Mouse (Mus musculus): ENCODE data around the gene Ephb1. TPM values are rescaled to one million over a fixed set of nuclear protein-coding genes. Genes with fewer than 3 reads are reported as not detected.

The Ephb1 gene
- polyA plus RNA-seq, 1 experiment from 2014 or later = 1.7 TPM

DNA sequence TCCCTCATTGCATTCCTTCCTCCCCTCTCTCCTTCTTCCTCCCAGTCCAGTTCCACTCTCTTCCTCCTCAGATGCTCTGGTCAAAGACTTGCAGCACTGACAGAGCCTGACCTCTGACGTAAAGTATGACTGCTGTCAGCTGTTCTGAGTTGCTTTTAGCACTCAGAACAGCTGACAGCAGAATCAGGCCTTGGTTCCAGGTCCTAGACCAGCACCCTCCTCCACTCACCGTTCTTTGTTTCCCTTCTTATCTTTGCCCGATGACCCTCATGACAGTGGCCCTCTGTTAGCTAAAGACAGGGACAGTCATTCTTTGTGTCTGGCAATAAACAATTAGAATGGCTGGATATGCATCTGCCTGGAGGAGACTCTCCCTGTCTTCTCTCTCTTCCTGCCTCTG, 49.7 kb downstream of the Ephb1 start:
- peaks cover 7 to 10% of the 10 kb centered on the region in 2 experiments; a peak in 2 of 4 replicates for H3K4me1 ChIP-seq (ENCODE audit: control insufficient read depth in 2 of 2, insufficient read depth in 2 of 2, low read length in 2 of 2)
- ATAC-seq (ENCODE audit: insufficient number of reproducible peaks, insufficient read depth, low FRiP score, low read depth) = no peak
- 8% methylated on average over 3 of the region's 3 CpGs for WGBS
- no peaks in the 10 kb centered on the region for H3K9me3 ChIP-seq (ENCODE audit: control insufficient read depth, low read length)
- H3K4me3 ChIP-seq (ENCODE audit: control insufficient read depth in 1 of 2, insufficient read depth in 1 of 2, low read depth in 1 of 2, low read length in 2 of 2) = no peak overlapping the region
- no peak overlapping the region for H3K9ac ChIP-seq (ENCODE audit: low read length)
- H3K27ac ChIP-seq (replicated peaks in 1 of 2; ENCODE audit: control insufficient read depth in 1 of 2, insufficient read depth in 1 of 2, low read depth in 2 of 2, low read length in 2 of 2) = no peak overlapping the region
- H3K27me3 ChIP-seq (ENCODE audit: control insufficient read depth, insufficient read depth, low read length) = peaks cover 15% of the 10 kb centered on the region; the same call in 1 of the 2 replicates
- no peak overlapping the region for H3K4me2 ChIP-seq (ENCODE audit: low read length)
- no peaks in the 10 kb centered on the region for H3K36me3 ChIP-seq (ENCODE audit: control insufficient read depth, insufficient read depth, low read length)

GRCm38 (mm10) chr9:102303882-102304281, 50.6 kb downstream of the Ephb1 start:
- H3K4me3 ChIP-seq (ENCODE audit: control insufficient read depth in 1 of 2, insufficient read depth in 1 of 2, low read depth in 1 of 2, low read length in 2 of 2) = no peak overlapping the region
- H3K27me3 ChIP-seq (ENCODE audit: control insufficient read depth, insufficient read depth, low read length) = peaks cover 15% of the 10 kb centered on the region; the same call in 1 of the 2 replicates
- H3K27ac ChIP-seq (replicated peaks in 1 of 2; ENCODE audit: control insufficient read depth in 1 of 2, insufficient read depth in 1 of 2, low read depth in 2 of 2, low read length in 2 of 2) = no peak overlapping the region
- H3K36me3 ChIP-seq (ENCODE audit: control insufficient read depth, insufficient read depth, low read length) = no peaks in the 10 kb centered on the region
- no peak overlapping the region for H3K9ac ChIP-seq (ENCODE audit: low read length)
- peaks cover 7 to 10% of the 10 kb centered on the region in 2 experiments; a peak in 2 of 4 replicates for H3K4me1 ChIP-seq (ENCODE audit: control insufficient read depth in 2 of 2, insufficient read depth in 2 of 2, low read length in 2 of 2)
- no peaks in the 10 kb centered on the region for H3K9me3 ChIP-seq (ENCODE audit: control insufficient read depth, low read length)
- 52% methylated on average over 13 of the region's 13 CpGs for WGBS
- no peak for ATAC-seq (ENCODE audit: insufficient number of reproducible peaks, insufficient read depth, low FRiP score, low read depth)
- H3K4me2 ChIP-seq (ENCODE audit: low read length) = no peak overlapping the region

DNA sequence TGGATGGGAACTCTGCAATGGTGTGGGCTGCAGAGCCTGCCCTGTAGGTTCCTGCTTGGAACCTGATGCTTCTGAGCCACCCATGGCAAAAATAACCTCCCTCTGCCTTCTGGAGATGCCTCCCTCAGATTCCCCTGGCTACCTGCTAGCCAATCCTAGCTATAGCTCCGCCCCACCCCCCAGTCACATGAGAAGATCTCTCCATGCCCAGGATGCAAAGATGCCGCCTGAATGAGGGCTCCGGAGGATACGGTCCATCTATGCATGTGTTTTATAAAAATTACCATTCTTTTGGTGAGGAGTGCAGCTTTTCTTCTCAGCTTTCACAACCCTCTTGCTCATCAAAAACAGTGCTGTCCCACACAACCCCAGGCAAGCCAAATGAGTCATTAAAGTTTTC, 53.5 kb downstream of the Ephb1 start:
- Histone ChIP-seq H3K36me3 (ENCODE audit: control insufficient read depth, insufficient read depth, low read length) (no peaks in the 10 kb centered on the region), H3K4me3 (ENCODE audit: control insufficient read depth in 1 of 2, insufficient read depth in 1 of 2, low read depth in 1 of 2, low read length in 2 of 2) (no peak overlapping the region), H3K9ac (ENCODE audit: low read length) (no peak overlapping the region), H3K4me1 (ENCODE audit: control insufficient read depth in 2 of 2, insufficient read depth in 2 of 2, low read length in 2 of 2) (no peaks in the 10 kb centered on the region; a peak in 1 of 4 replicates), H3K9me3 (ENCODE audit: control insufficient read depth, low read length) (no peaks in the 10 kb centered on the region), H3K27ac (replicated peaks in 1 of 2; ENCODE audit: control insufficient read depth in 1 of 2, insufficient read depth in 1 of 2, low read depth in 2 of 2, low read length in 2 of 2) (no peak overlapping the region), H3K4me2 (ENCODE audit: low read length) (no peak overlapping the region), H3K27me3 (ENCODE audit: control insufficient read depth, insufficient read depth, low read length) (peaks cover 15% of the 10 kb centered on the region; the same call in 1 of the 2 replicates)
- WGBS = 84% methylated on average over 4 of the region's 4 CpGs
- ATAC-seq (ENCODE audit: insufficient number of reproducible peaks, insufficient read depth, low FRiP score, low read depth) = no peak

GRCm38 (mm10) chr9:102298741-102299140, 55.8 kb downstream of the Ephb1 start:
- 56% methylated on average over 8 of the region's 8 CpGs for WGBS
- Histone ChIP-seq H3K27ac (replicated peaks in 1 of 2; ENCODE audit: control insufficient read depth in 1 of 2, insufficient read depth in 1 of 2, low read depth in 2 of 2, low read length in 2 of 2) (no peak overlapping the region), H3K27me3 (ENCODE audit: control insufficient read depth, insufficient read depth, low read length) (peaks cover 10% of the 10 kb centered on the region; the same call in 1 of the 2 replicates), H3K36me3 (ENCODE audit: control insufficient read depth, insufficient read depth, low read length) (no peaks in the 10 kb centered on the region), H3K9me3 (ENCODE audit: control insufficient read depth, low read length) (no peaks in the 10 kb centered on the region), H3K4me3 (ENCODE audit: control insufficient read depth in 1 of 2, insufficient read depth in 1 of 2, low read depth in 1 of 2, low read length in 2 of 2) (no peak overlapping the region), H3K9ac (ENCODE audit: low read length) (no peak overlapping the region), H3K4me2 (ENCODE audit: low read length) (no peak overlapping the region), H3K4me1 (ENCODE audit: control insufficient read depth in 2 of 2, insufficient read depth in 2 of 2, low read length in 2 of 2) (no peaks in the 10 kb centered on the region)
- no peak for ATAC-seq (ENCODE audit: insufficient number of reproducible peaks, insufficient read depth, low FRiP score, low read depth)

DNA sequence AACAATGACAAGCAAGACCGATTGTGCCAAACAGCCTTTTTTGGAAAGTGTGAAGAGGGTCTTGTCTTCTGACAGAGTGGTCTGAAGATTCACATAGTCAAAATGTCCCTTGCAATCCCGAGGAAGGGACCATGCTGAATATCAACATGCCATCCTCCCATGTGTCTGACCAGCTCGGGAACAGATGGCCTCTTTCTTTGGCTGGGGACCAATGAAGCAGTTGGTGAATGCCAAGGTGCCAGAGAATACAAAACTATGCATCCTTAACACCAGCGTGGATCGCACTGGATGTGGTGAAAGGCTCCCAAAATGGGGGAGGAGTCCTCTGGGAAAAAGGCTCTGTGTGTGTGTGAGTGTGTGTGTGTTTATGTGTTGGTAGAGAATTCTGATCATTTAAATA, 56.5 kb downstream of the Ephb1 start:
- WGBS = 79% methylated on average over 5 of the region's 5 CpGs
- no peak overlapping the region for H3K4me2 ChIP-seq (ENCODE audit: low read length)
- no peak overlapping the region for H3K27ac ChIP-seq (replicated peaks in 1 of 2; ENCODE audit: control insufficient read depth in 1 of 2, insufficient read depth in 1 of 2, low read depth in 2 of 2, low read length in 2 of 2)
- no peak overlapping the region for H3K9ac ChIP-seq (ENCODE audit: low read length)
- no peak for ATAC-seq (ENCODE audit: insufficient number of reproducible peaks, insufficient read depth, low FRiP score, low read depth)
- H3K9me3 ChIP-seq (ENCODE audit: control insufficient read depth, low read length) = 0 out of 2 replicates have a peak, but pooled peaks cover 2% of the 10 kb centered on the region
- no peaks in the 10 kb centered on the region for H3K36me3 ChIP-seq (ENCODE audit: control insufficient read depth, insufficient read depth, low read length)
- no peaks in the 10 kb centered on the region for H3K4me1 ChIP-seq (ENCODE audit: control insufficient read depth in 2 of 2, insufficient read depth in 2 of 2, low read length in 2 of 2)
- H3K4me3 ChIP-seq (ENCODE audit: control insufficient read depth in 1 of 2, insufficient read depth in 1 of 2, low read depth in 1 of 2, low read length in 2 of 2) = no peak overlapping the region
- peaks cover 10% of the 10 kb centered on the region; the same call in 1 of the 2 replicates for H3K27me3 ChIP-seq (ENCODE audit: control insufficient read depth, insufficient read depth, low read length)

DNA sequence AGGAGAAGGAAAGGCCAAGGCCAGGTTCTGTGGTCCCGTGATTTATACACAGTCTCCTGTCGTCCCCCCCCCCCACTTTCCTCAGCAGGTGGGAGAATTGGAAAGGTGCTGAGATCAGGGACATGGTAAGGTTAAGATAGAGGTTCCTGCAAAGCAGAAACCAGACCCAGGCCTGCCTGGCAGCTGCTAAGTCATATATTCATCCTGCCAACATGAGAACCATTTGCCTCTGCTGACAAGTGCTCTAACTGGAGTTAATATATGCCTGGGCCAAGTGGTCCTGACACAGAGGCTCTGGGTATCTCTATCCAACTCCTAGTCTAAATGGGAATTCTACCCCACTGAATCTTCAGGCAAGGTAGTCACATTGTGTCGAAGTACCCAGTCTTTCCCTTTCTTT, 57.3 kb downstream of the Ephb1 start:
- Histone ChIP-seq H3K4me3 (ENCODE audit: control insufficient read depth in 1 of 2, insufficient read depth in 1 of 2, low read depth in 1 of 2, low read length in 2 of 2) (no peak overlapping the region), H3K9ac (ENCODE audit: low read length) (no peak overlapping the region), H3K36me3 (ENCODE audit: control insufficient read depth, insufficient read depth, low read length) (no peaks in the 10 kb centered on the region), H3K27ac (replicated peaks in 1 of 2; ENCODE audit: control insufficient read depth in 1 of 2, insufficient read depth in 1 of 2, low read depth in 2 of 2, low read length in 2 of 2) (no peak overlapping the region), H3K9me3 (ENCODE audit: control insufficient read depth, low read length) (0 out of 2 replicates have a peak, but pooled peaks cover 2% of the 10 kb centered on the region), H3K4me1 (ENCODE audit: control insufficient read depth in 2 of 2, insufficient read depth in 2 of 2, low read length in 2 of 2) (no peaks in the 10 kb centered on the region), H3K4me2 (ENCODE audit: low read length) (no peak overlapping the region), H3K27me3 (ENCODE audit: control insufficient read depth, insufficient read depth, low read length) (peaks cover 6% of the 10 kb centered on the region; the same call in 1 of the 2 replicates)
- 64% methylated on average over 3 of the region's 3 CpGs for WGBS
- ATAC-seq (ENCODE audit: insufficient number of reproducible peaks, insufficient read depth, low FRiP score, low read depth) = no peak

DNA sequence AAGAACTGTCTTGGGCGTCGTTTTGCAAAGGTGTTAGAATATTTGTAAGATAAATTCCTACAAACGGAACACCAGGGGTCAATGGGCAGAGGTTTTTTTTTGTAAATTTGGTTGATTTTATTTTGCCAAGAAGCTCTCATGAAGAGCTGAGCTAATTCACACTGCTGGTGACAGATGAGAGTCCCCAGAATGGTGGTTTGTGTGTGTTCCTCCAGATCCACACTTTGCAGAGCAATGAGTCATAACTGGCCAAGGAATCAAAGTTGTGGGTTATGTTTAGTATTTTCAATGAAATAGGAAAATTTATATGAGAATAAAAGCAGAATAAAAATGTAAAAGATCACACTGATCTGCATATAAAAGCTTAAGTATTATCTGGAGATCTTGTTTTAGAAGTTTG, 60.9 kb downstream of the Ephb1 start:
- Histone ChIP-seq H3K4me2 (ENCODE audit: low read length) (no peak overlapping the region), H3K36me3 (ENCODE audit: control insufficient read depth, insufficient read depth, low read length) (no peaks in the 10 kb centered on the region), H3K9me3 (ENCODE audit: control insufficient read depth, low read length) (0 out of 2 replicates have a peak, but pooled peaks cover 2% of the 10 kb centered on the region), H3K4me1 (ENCODE audit: control insufficient read depth in 2 of 2, insufficient read depth in 2 of 2, low read length in 2 of 2) (no peaks in the 10 kb centered on the region), H3K27ac (replicated peaks in 1 of 2; ENCODE audit: control insufficient read depth in 1 of 2, insufficient read depth in 1 of 2, low read depth in 2 of 2, low read length in 2 of 2) (no peak overlapping the region), H3K9ac (ENCODE audit: low read length) (no peak overlapping the region), H3K4me3 (ENCODE audit: control insufficient read depth in 1 of 2, insufficient read depth in 1 of 2, low read depth in 1 of 2, low read length in 2 of 2) (no peak overlapping the region), H3K27me3 (ENCODE audit: control insufficient read depth, insufficient read depth, low read length) (no peaks in the 10 kb centered on the region; the same call in 1 of the 2 replicates)
- WGBS = 78% methylated on average over 3 of the region's 3 CpGs
- no peak for ATAC-seq (ENCODE audit: insufficient number of reproducible peaks, insufficient read depth, low FRiP score, low read depth)

DNA sequence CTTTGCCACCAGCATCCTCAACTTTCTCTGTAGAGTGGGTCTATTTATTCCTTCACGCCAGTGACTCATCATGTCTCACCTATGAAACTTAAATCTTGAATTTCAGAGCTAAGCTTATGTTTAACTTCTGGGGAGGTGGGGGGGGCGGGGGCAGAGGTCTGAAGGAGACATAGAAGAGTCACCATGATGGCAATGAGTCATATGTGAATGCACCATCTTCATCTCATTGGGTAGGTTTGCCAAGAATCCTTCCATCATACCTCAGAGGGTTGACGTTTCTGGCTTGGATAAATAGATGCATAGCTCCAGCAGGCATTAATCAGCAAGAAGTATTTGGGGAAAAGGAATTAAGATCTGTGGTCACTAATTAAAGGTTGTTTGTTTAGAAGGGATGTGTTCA, 63.3 kb downstream of the Ephb1 start:
- Histone ChIP-seq H3K4me2 (ENCODE audit: low read length) (no peak overlapping the region), H3K9me3 (ENCODE audit: control insufficient read depth, low read length) (0 out of 2 replicates have a peak, but pooled peaks cover 2% of the 10 kb centered on the region), H3K27me3 (ENCODE audit: control insufficient read depth, insufficient read depth, low read length) (no peaks in the 10 kb centered on the region), H3K4me1 (ENCODE audit: control insufficient read depth in 2 of 2, insufficient read depth in 2 of 2, low read length in 2 of 2) (no peaks in the 10 kb centered on the region), H3K27ac (replicated peaks in 1 of 2; ENCODE audit: control insufficient read depth in 1 of 2, insufficient read depth in 1 of 2, low read depth in 2 of 2, low read length in 2 of 2) (no peak overlapping the region), H3K36me3 (ENCODE audit: control insufficient read depth, insufficient read depth, low read length) (no peaks in the 10 kb centered on the region), H3K4me3 (ENCODE audit: control insufficient read depth in 1 of 2, insufficient read depth in 1 of 2, low read depth in 1 of 2, low read length in 2 of 2) (no peak overlapping the region), H3K9ac (ENCODE audit: low read length) (no peak overlapping the region)
- ATAC-seq (ENCODE audit: insufficient number of reproducible peaks, insufficient read depth, low FRiP score, low read depth) = no peak
- WGBS = 77% methylated on average over 3 of the region's 3 CpGs

All from heart, embryonic 14.5 days (tissue).